Mouse (Mus musculus) gastrocnemius, postnatal 10 days (tissue): ENCODE measurements at regions not wholly inside any gene's neighbourhood (a gene's known extent, or its start where the extent isn't known, plus 50 kb on each side); places are given as distances from the start of the nearest gene placed in this dataset.
A peak's percentile ranks its signal among the peaks of the same experiment; 100 is the strongest.

Experiments used
- DNase-seq: peaks from one replicate; pipeline ENCODE4 v3.0.0; 2021; ENCODE audit warnings: mixed read lengths

DNA sequence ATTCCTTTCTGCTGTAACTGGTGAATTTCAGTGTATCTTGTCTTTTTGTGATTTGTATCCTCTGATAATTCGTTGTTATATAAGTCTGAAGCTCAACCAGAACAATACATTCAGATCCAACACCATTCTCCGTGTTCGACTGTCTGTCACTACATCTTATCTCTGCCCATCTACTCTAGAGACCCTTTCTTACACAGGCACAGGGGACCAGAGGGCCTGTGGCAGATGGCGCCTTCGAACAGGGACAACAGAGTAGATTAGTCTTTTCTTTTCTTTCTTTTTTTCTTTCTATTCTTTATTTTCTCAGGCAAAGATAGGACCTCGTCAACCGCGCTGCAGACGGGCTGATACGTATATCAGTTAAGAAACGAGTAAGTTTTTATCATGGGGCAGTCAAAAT is 215.3 kb downstream of the Gm21294 start:
- DNase-seq = peak; percentile 0
